Mouse (Mus musculus) midbrain, embryonic 12.5 days (tissue): ENCODE results near the gene Arhgdib. TPM values are rescaled to one million over a fixed set of nuclear protein-coding genes. Genes with fewer than 3 reads are reported as not detected.

Experiments used
- ATAC-seq: fragments of 200-750 bp; cut with Nextera tagmentation; 2 replicates; pipeline ENCODE4 v1.8.0; 2017; ENCODE audit warnings: low read depth, moderate TSS enrichment, moderate library complexity; ENCODE audit not compliant: low FRiP score
- H3K27ac ChIP-seq: fragments of 300-500 bp; sonication (generic); replicated peaks from 2 replicates; pipeline ENCODE4 v1.5.1; 2016; ENCODE audit warnings: mild to moderate bottlenecking
- H3K27me3 ChIP-seq: fragments of 300-500 bp; sonication (generic); 2 replicates; pipeline ENCODE4 v1.6.1; 2016; ENCODE audit warnings: mild to moderate bottlenecking
- H3K36me3 ChIP-seq: fragments of 300-500 bp; sonication (generic); 2 replicates; pipeline ENCODE4 v1.6.1; 2016
- H3K4me1 ChIP-seq: fragments of 300-500 bp; sonication (generic); 2 replicates; pipeline ENCODE4 v1.6.1; 2016
- H3K4me2 ChIP-seq: fragments of 300-500 bp; sonication (generic); replicated peaks from 2 replicates; pipeline ENCODE4 v1.6.1; 2016; ENCODE audit warnings: mild to moderate bottlenecking, moderate library complexity
- H3K4me3 ChIP-seq: fragments of 300-500 bp; sonication (generic); 2 replicates; pipeline ENCODE4 v1.5.1; 2016; ENCODE audit warnings: mild to moderate bottlenecking
- H3K9ac ChIP-seq: fragments of 300-500 bp; sonication (generic); replicated peaks from 2 replicates; pipeline ENCODE4 v1.6.1; 2016; ENCODE audit warnings: mild to moderate bottlenecking, moderate library complexity
- H3K9me3 ChIP-seq: fragments of 300-500 bp; sonication (generic); 2 replicates; pipeline ENCODE4 v1.6.1; 2016; ENCODE audit warnings: mild to moderate bottlenecking
- WGBS: fragments of 180-500 bp; shearing (Covaris S2); methylation state at CpG from one replicate; pipeline ENCODE4 v1.1.7; 2016; 5-methylcytosine and 5-hydroxymethylcytosine counted together
- polyA plus RNA-seq: library from polyadenylated mRNA; unstranded; fragments of >200 nt; fragmentation: Nextera tagmentation; extraction: Ambion mirVana; gene quantifications from 2 replicates; pipeline ENCODE4 v1.2.1, GENCODE M21; 2016

Arhgdib gene
- polyA plus RNA-seq, 1 experiment from 2014 or later, result 23.1 TPM

GRCm38 (mm10) chr6:136967466-136967865, 25.8 kb upstream of the Arhgdib start:
- H3K4me3 ChIP-seq, result no peak overlapping the region
- no peaks in the 10 kb centered on the region for H3K9me3 ChIP-seq
- WGBS, result 65% methylated on average over 4 of the region's 4 CpGs
- H3K27me3 ChIP-seq, result no peaks in the 10 kb centered on the region
- ATAC-seq, result no peak
- no peaks in the 10 kb centered on the region for H3K4me1 ChIP-seq
- H3K9ac ChIP-seq, result no peak overlapping the region
- no peaks in the 10 kb centered on the region for H3K36me3 ChIP-seq
- H3K4me2 ChIP-seq, result no peak overlapping the region
- no peak overlapping the region for H3K27ac ChIP-seq

GRCm38 (mm10) chr6:136965912-136966311, 24.2 kb upstream of the Arhgdib start:
- no peak overlapping the region for H3K4me2 ChIP-seq
- H3K4me1 ChIP-seq, result no peaks in the 10 kb centered on the region
- H3K27me3 ChIP-seq, result no peaks in the 10 kb centered on the region
- no peak overlapping the region for H3K4me3 ChIP-seq
- H3K9me3 ChIP-seq, result no peaks in the 10 kb centered on the region
- H3K36me3 ChIP-seq, result no peaks in the 10 kb centered on the region
- H3K9ac ChIP-seq, result no peak overlapping the region
- WGBS, result 83% methylated on average over 10 of the region's 10 CpGs
- ATAC-seq, result no peak
- H3K27ac ChIP-seq, result no peak overlapping the region

GRCm38 (mm10) chr6:136964609-136965510, 23.2 kb upstream of the Arhgdib start:
- Histone ChIP-seq H3K4me2 (no peak overlapping the region), H3K4me1 (no peaks in the 10 kb centered on the region), H3K4me3 (no peak overlapping the region), H3K27ac (no peak overlapping the region), H3K36me3 (no peaks in the 10 kb centered on the region), H3K9me3 (no peaks in the 10 kb centered on the region), H3K27me3 (no peaks in the 10 kb centered on the region), H3K9ac (no peak overlapping the region)
- ATAC-seq, result no peak
- WGBS, result 73% methylated on average over 13 of the region's 13 CpGs

DNA sequence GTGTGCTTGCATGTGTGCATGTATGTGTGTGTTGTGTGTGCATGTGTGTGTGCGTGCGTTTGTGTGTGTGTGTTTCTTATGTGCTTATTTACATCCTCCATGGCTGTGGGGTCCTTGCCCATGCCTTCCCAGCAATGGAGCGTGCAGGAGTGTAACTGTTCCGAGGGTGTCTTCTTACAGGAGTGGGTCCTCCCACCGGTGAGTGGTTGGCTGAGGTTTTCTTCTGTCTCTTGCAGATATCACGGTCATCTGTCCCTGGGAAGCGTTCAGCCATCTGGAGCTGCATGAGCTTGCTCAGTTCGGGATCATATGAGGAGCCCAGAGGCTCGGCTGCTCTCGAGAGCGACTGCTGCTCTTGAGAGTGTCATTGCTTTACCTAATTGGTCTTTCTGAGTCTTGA, 21.3 kb upstream of the Arhgdib start:
- ATAC-seq, result no peak
- Histone ChIP-seq H3K4me1 (no peaks in the 10 kb centered on the region), H3K4me3 (no peak overlapping the region), H3K9me3 (no peaks in the 10 kb centered on the region), H3K36me3 (no peaks in the 10 kb centered on the region), H3K4me2 (no peak overlapping the region), H3K27me3 (no peaks in the 10 kb centered on the region), H3K27ac (no peak overlapping the region), H3K9ac (no peak overlapping the region)
- 86% methylated on average over 11 of the region's 11 CpGs for WGBS

DNA sequence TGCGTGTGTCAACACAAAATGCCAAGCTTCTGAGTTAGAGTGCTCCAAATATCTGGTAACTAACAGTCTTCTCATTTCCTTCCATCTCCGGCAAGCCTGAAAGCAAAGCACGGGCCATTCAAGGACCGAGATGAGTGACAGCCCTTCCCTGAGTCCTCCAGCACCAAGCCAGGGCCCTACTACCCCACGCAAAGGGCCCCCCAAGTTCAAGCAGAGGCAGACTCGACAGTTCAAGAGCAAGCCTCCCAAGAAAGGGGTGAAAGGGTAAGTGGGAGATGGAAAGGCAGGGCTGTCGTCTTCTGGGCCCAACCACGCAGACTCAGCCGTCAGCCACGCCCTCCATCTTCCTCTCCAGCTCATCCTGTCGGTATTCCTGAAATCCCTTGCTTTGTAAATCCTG, 17.4 kb upstream of the Arhgdib start:
- H3K9ac ChIP-seq, result no peak overlapping the region

DNA sequence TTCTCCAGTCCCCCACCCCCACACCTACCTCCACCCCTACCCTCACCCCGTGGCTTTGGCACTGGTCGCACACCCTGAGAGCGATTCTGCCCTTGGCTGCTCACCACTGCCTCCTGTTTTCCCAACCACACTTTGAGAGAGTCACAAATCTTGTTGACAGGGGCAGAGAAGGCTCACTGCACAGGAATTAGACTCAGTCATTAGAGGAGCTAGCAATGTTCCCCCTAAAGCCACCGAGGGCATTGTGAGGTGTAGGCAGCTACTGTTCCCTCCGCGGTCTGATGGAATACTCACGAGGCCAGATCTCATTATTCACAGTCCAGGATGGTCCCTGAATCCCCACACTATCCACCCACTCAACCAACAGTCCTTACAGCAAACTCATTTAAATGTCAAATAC, 15.4 kb upstream of the Arhgdib start:
- ATAC-seq, result no peak
- WGBS, result 79% methylated on average over 7 of the region's 7 CpGs
- H3K4me2 ChIP-seq, result no peak overlapping the region
- H3K4me1 ChIP-seq, result no peaks in the 10 kb centered on the region
- no peak overlapping the region for H3K4me3 ChIP-seq
- no peak overlapping the region for H3K9ac ChIP-seq
- no peaks in the 10 kb centered on the region for H3K9me3 ChIP-seq
- H3K27me3 ChIP-seq, result no peaks in the 10 kb centered on the region
- H3K36me3 ChIP-seq, result no peaks in the 10 kb centered on the region
- no peak overlapping the region for H3K27ac ChIP-seq

More for the DNA sequence above, 17.4 kb upstream of the Arhgdib start:
- no peaks in the 10 kb centered on the region for H3K4me1 ChIP-seq
- ATAC-seq, result no peak
- no peaks in the 10 kb centered on the region for H3K27me3 ChIP-seq
- H3K9me3 ChIP-seq, result no peaks in the 10 kb centered on the region
- WGBS, result 68% methylated on average over 11 of the region's 11 CpGs
- no peak overlapping the region for H3K4me3 ChIP-seq
- H3K27ac ChIP-seq, result no peak overlapping the region
- H3K36me3 ChIP-seq, result no peaks in the 10 kb centered on the region
- no peak overlapping the region for H3K4me2 ChIP-seq

DNA sequence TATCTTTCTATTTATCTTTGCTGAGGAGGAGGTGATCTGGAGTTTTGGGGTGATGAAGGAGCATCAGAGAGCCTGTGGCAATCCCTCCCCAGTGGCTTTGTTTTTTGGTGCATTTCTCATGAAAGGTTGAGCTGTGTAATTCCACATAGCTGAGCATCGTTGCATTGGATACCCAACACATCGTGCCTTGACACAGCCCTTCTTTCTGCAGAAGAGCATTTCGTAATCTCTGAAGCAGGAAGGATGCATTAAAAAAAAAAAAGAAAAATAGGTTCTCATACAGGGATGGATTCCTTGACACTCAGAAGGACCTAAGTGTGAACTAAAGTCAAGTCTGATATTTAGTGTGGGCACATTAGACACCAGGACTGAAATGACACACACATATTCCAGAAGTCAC, 13.5 kb upstream of the Arhgdib start:
- H3K27me3 ChIP-seq, result no peaks in the 10 kb centered on the region
- ATAC-seq, result no peak
- no peak overlapping the region for H3K4me3 ChIP-seq
- no peaks in the 10 kb centered on the region for H3K4me1 ChIP-seq
- no peaks in the 10 kb centered on the region for H3K9me3 ChIP-seq
- no peaks in the 10 kb centered on the region for H3K36me3 ChIP-seq
- no peak overlapping the region for H3K27ac ChIP-seq
- H3K9ac ChIP-seq, result no peak overlapping the region
- 89% methylated on average over 3 of the region's 3 CpGs for WGBS
- H3K4me2 ChIP-seq, result no peak overlapping the region

GRCm38 (mm10) chr6:136954715-136955114, 13.0 kb upstream of the Arhgdib start:
- Histone ChIP-seq H3K36me3 (no peaks in the 10 kb centered on the region), H3K4me2 (no peak overlapping the region), H3K9ac (no peak overlapping the region), H3K27me3 (no peaks in the 10 kb centered on the region), H3K9me3 (no peaks in the 10 kb centered on the region), H3K27ac (no peak overlapping the region), H3K4me1 (no peaks in the 10 kb centered on the region), H3K4me3 (no peak overlapping the region)
- ATAC-seq, result no peak
- 90% methylated on average over 8 of the region's 8 CpGs for WGBS

- 86% methylated on average over 6 of the region's 6 CpGs for WGBS
- Histone ChIP-seq H3K4me2 (no peak overlapping the region), H3K27me3 (no peaks in the 10 kb centered on the region), H3K36me3 (no peaks in the 10 kb centered on the region), H3K9ac (no peak overlapping the region), H3K27ac (no peak overlapping the region), H3K4me1 (no peaks in the 10 kb centered on the region), H3K4me3 (no peak overlapping the region), H3K9me3 (no peaks in the 10 kb centered on the region)
- ATAC-seq, result no peak
These were observed 12.5 kb upstream of the Arhgdib start for GRCm38 (mm10) chr6:136954192-136954591.

DNA sequence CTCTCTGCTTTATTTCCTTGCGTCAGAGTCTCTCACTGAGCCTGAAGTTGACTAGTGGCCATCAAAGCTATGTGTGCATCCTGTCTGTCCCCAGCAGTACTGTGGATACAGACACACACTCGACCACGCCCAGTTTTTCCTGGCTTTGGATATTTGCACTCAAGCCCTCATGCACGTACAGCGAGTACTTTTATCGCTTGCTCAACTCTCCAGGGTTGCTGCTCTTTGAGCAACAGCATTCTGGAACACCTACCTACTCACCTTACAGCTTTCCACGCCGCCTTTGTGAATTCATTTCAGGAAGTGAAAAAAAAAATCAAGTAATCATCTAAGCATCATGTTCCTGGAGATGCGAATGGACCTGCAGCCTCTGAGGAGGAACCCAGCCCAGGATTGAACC, 11.2 kb upstream of the Arhgdib start:
- Histone ChIP-seq H3K4me3 (no peak overlapping the region), H3K27me3 (no peaks in the 10 kb centered on the region), H3K9ac (no peak overlapping the region), H3K4me2 (no peak overlapping the region), H3K27ac (no peak overlapping the region), H3K9me3 (no peaks in the 10 kb centered on the region), H3K36me3 (no peaks in the 10 kb centered on the region), H3K4me1 (0 out of 2 replicates have a peak, but pooled peaks cover under 1% of the 10 kb centered on the region)
- ATAC-seq, result no peak
- WGBS, result 89% methylated on average over 9 of the region's 9 CpGs

GRCm38 (mm10) chr6:136950171-136950570, 8.5 kb upstream of the Arhgdib start:
- no peaks in the 10 kb centered on the region for H3K36me3 ChIP-seq
- H3K9me3 ChIP-seq, result no peaks in the 10 kb centered on the region
- H3K27ac ChIP-seq, result no peak overlapping the region
- ATAC-seq, result no peak
- no peak overlapping the region for H3K9ac ChIP-seq
- 94% methylated on average over 2 of the region's 2 CpGs for WGBS
- H3K4me3 ChIP-seq, result no peak overlapping the region
- no peaks in the 10 kb centered on the region for H3K27me3 ChIP-seq
- H3K4me2 ChIP-seq, result no peak overlapping the region
- H3K4me1 ChIP-seq, result peaks cover 5% of the 10 kb centered on the region; the same call in 1 of the 2 replicates

- 59% methylated on average over 4 of the region's 4 CpGs for WGBS
- no peak for ATAC-seq
- no peak overlapping the region for H3K9ac ChIP-seq
- H3K27ac ChIP-seq, result no peak overlapping the region
- H3K4me1 ChIP-seq, result peaks cover 5% of the 10 kb centered on the region; the same call in 1 of the 2 replicates
- H3K4me3 ChIP-seq, result no peak overlapping the region
- no peaks in the 10 kb centered on the region for H3K36me3 ChIP-seq
- H3K4me2 ChIP-seq, result no peak overlapping the region
- H3K9me3 ChIP-seq, result no peaks in the 10 kb centered on the region
- H3K27me3 ChIP-seq, result no peaks in the 10 kb centered on the region
These were observed 6.0 kb upstream of the Arhgdib start for GRCm38 (mm10) chr6:136947716-136948115.
